Mouse (Mus musculus) MEL (cell line): Measurements from ENCODE around the gene Pspc1. TPM values are rescaled to one million over a fixed set of nuclear protein-coding genes. Genes with fewer than 3 reads are reported as not detected.
A peak's percentile ranks its signal among the peaks of the same experiment; 100 is the strongest.

Experiments used
- DNase-seq: peaks from one replicate; pipeline ENCODE4 v3.0.0; 2011; ENCODE audit warnings: low read depth, low spot score
- H3K27ac ChIP-seq: 2 replicates; pipeline ENCODE4 v1.5.1; 2012; ENCODE audit warnings: low read depth, mild to moderate bottlenecking, control low read depth, low read length, moderate library complexity; ENCODE audit not compliant: control insufficient read depth
- H3K27me3 ChIP-seq, 2 experiments: fragments of 150-350 bp in 1 of 2; sonication (generic) in 1 of 2; 2 replicates each; pipeline ENCODE4 v1.6.1; 2012; ENCODE audit warnings: low read length in 2 of 2, mild to moderate bottlenecking in 2 of 2, improper control_type of control experiment in 1 of 2, moderate library complexity in 1 of 2; ENCODE audit not compliant: insufficient read depth in 2 of 2, control insufficient read depth in 1 of 2
- H3K36me3 ChIP-seq, 2 experiments: 2 replicates each; pipeline ENCODE4 v1.6.1; 2012 to 2014; ENCODE audit warnings: low read length in 2 of 2, improper control_type of control experiment in 1 of 2, inconsistent platforms in 1 of 2, mild to moderate bottlenecking in 1 of 2; ENCODE audit not compliant: insufficient read depth in 2 of 2, control insufficient read depth in 1 of 2
- H3K4me1 ChIP-seq, 2 experiments: fragments of 150-350 bp in 1 of 2; sonication (generic) in 1 of 2; 2 replicates each; pipeline ENCODE4 v1.6.1; 2012; ENCODE audit warnings: low read length in 2 of 2, improper control_type of control experiment in 1 of 2, mild to moderate bottlenecking in 1 of 2; ENCODE audit not compliant: insufficient read depth in 2 of 2, control insufficient read depth in 1 of 2
- H3K4me3 ChIP-seq, 2 experiments: fragments of 150-350 bp in 1 of 2; sonication (generic) in 1 of 2; 2 replicates each; pipeline ENCODE4 v1.5.1; 2012; ENCODE audit warnings: low read depth in 2 of 2, low read length in 2 of 2, mild to moderate bottlenecking in 2 of 2, moderate library complexity in 2 of 2, control low read depth in 1 of 2, improper control_type of control experiment in 1 of 2; ENCODE audit not compliant: control insufficient read depth in 1 of 2, insufficient read depth in 1 of 2
- H3K79me2 ChIP-seq: 2 replicates; pipeline ENCODE4 v1.6.1; 2012; ENCODE audit warnings: mild to moderate bottlenecking, low read length, moderate library complexity; ENCODE audit not compliant: control insufficient read depth, poor library complexity, insufficient read depth
- H3K9ac ChIP-seq: 2 replicates; pipeline ENCODE4 v1.6.1; 2012; ENCODE audit warnings: low read depth, mild to moderate bottlenecking, control low read depth, low read length, moderate library complexity; ENCODE audit not compliant: control insufficient read depth, poor library complexity, severe bottlenecking
- H3K9me3 ChIP-seq: fragments of 150-350 bp; sonication (generic); replicated peaks from 2 replicates; pipeline ENCODE4 v1.6.1; 2012; ENCODE audit warnings: mild to moderate bottlenecking, low read length, improper control_type of control experiment, moderate library complexity; ENCODE audit not compliant: insufficient read depth
- BHLHE40 ChIP-seq: IDR thresholded peaks from 2 replicates; pipeline ENCODE4 v1.6.1; 2012; ENCODE audit warnings: low read depth, mild to moderate bottlenecking, inconsistent platforms, low read length, improper control_type of control experiment, borderline replicate concordance
- CHD2 ChIP-seq: IDR thresholded peaks from 2 replicates; pipeline ENCODE4 v1.6.1; 2011; ENCODE audit warnings: low read length, improper control_type of control experiment
- ELF1 ChIP-seq: IDR thresholded peaks from 2 replicates; pipeline ENCODE4 v1.6.1; 2014; ENCODE audit warnings: low read depth, mild to moderate bottlenecking, inconsistent platforms, low read length, improper control_type of control experiment, moderate library complexity
- EP300 ChIP-seq, 2 experiments: IDR thresholded peaks; 2 replicates each; pipeline ENCODE4 v1.6.1; 2011; ENCODE audit warnings: improper control_type of control experiment in 2 of 2, low read length in 2 of 2, low read depth in 1 of 2, mild to moderate bottlenecking in 1 of 2
- ETS1 ChIP-seq: IDR thresholded peaks from 2 replicates; pipeline ENCODE4 v1.6.1; 2012; ENCODE audit warnings: low read depth, mild to moderate bottlenecking, inconsistent platforms, low read length, improper control_type of control experiment, moderate library complexity
- KAT2A ChIP-seq: conservative IDR thresholded peaks from 2 replicates; pipeline ENCODE4 v1.6.1; 2012; ENCODE audit warnings: low read depth, low read length, improper control_type of control experiment, inconsistent platforms
- MXI1 ChIP-seq: IDR thresholded peaks from 2 replicates; pipeline ENCODE4 v1.6.1; 2011; ENCODE audit warnings: mild to moderate bottlenecking, low read depth, low read length, improper control_type of control experiment
- RAD21 ChIP-seq: IDR thresholded peaks from 2 replicates; pipeline ENCODE4 v1.6.1; 2011; ENCODE audit warnings: mild to moderate bottlenecking, low read depth, low read length, improper control_type of control experiment
- RCOR1 ChIP-seq: IDR thresholded peaks from 2 replicates; pipeline ENCODE4 v1.6.1; 2012; ENCODE audit warnings: low read depth, mild to moderate bottlenecking, inconsistent platforms, low read length, improper control_type of control experiment
- TBP ChIP-seq: IDR thresholded peaks from 2 replicates; pipeline ENCODE4 v1.8.0; 2011; ENCODE audit warnings: low read depth, low read length, improper control_type of control experiment
- TCF12 ChIP-seq: IDR thresholded peaks from 2 replicates; pipeline ENCODE4 v1.6.1; 2014; ENCODE audit warnings: low read depth, mild to moderate bottlenecking, inconsistent platforms, low read length, improper control_type of control experiment, moderate library complexity
- USF1 ChIP-seq: IDR thresholded peaks from 2 replicates; pipeline ENCODE4 v1.6.1; 2014; ENCODE audit warnings: low read depth, mild to moderate bottlenecking, inconsistent platforms, low read length, improper control_type of control experiment, moderate library complexity
- USF2 ChIP-seq, 2 experiments: IDR thresholded peaks; 2 replicates each; pipeline ENCODE4 v1.6.1; 2011 to 2012; ENCODE audit warnings: improper control_type of control experiment in 2 of 2, low read length in 2 of 2, borderline replicate concordance in 1 of 2, inconsistent platforms in 1 of 2, low read depth in 1 of 2, mild to moderate bottlenecking in 1 of 2; ENCODE audit not compliant: insufficient read depth in 1 of 2
- polyA plus RNA-seq, 2 experiments: library from polyadenylated mRNA; stranded (reverse) in 1 of 2; unstranded in 1 of 2; fragments of >175 nt in 1 of 2; fragments of >200 nt in 1 of 2; gene quantifications; 2 replicates each; pipeline versions ENCODE4 v1.2.1 to v1.2.4; 2012; ENCODE audit warnings: low replicate concordance in 2 of 2, low read depth in 1 of 2; ENCODE audit not compliant: insufficient read length in 2 of 2, insufficient read depth in 1 of 2, missing spikeins in 1 of 2
- total RNA-seq: library from RNA; depleted of rRNA; stranded (reverse); fragments of 300-350 nt; gene quantifications from 2 replicates; pipeline ENCODE4 v1.2.3, GENCODE M21; 2012

The Pspc1 gene
- total and polyA plus RNA-seq, 3 experiments = 36.1 to 68.2 (median 48.8) TPM

- Histone ChIP-seq H3K4me1 (no peaks in the 10 kb centered on the region), H3K79me2 (no peaks in the 10 kb centered on the region), H3K9me3 (no peaks in the 10 kb centered on the region), H3K9ac (no peak overlapping the region), H3K27me3 (no peaks in the 10 kb centered on the region), H3K27ac (no peak overlapping the region), H3K36me3 (peaks cover 0 to 2% of the 10 kb centered on the region in 2 experiments; a peak in 1 of 4 replicates), H3K4me3 (no peak overlapping the region)
- TF ChIP-seq USF1 = no peak
- peak in 1 of 2 experiments; percentile 5; a peak in 1 of 4 replicates for TF ChIP-seq EP300 (IDR thresholded peaks at IDR 0.05; ENCODE audit: low read depth in 1 of 2, low read length in 2 of 2)
- no peak for TF ChIP-seq KAT2A
- no peak for TF ChIP-seq RAD21
- peak; percentile 51; the same call in 1 of the 2 replicates for TF ChIP-seq TBP
- TF ChIP-seq ETS1 = no peak
- TF ChIP-seq MXI1 = no peak
- TF ChIP-seq ELF1 = no peak
- peak; percentile 44 for DNase-seq
Observed at GRCm38 (mm10) chr14:56702644-56703043, 75.5 kb downstream of the Pspc1 start.

GRCm38 (mm10) chr14:56697836-56698235 is 80.3 kb downstream of the Pspc1 start:
- Histone ChIP-seq H3K36me3 (peaks cover 9 to 19% of the 10 kb centered on the region in 2 experiments; a peak in 3 of 4 replicates), H3K27ac (no peak overlapping the region), H3K4me3 (no peak overlapping the region), H3K27me3 (no peaks in the 10 kb centered on the region), H3K79me2 (no peaks in the 10 kb centered on the region), H3K9me3 (no peaks in the 10 kb centered on the region), H3K9ac (no peak overlapping the region), H3K4me1 (peaks cover 0 to 3% of the 10 kb centered on the region in 2 experiments; a peak in 2 of 4 replicates)
- no peak for DNase-seq
- no peak for TF ChIP-seq CHD2

- H3K36me3 ChIP-seq = peaks cover 9 to 22% of the 10 kb centered on the region in 2 experiments; a peak in 3 of 4 replicates
- no peaks in the 10 kb centered on the region for H3K79me2 ChIP-seq
- H3K9ac ChIP-seq = no peak overlapping the region
- no peak overlapping the region for H3K27ac ChIP-seq
- TF ChIP-seq EP300 (IDR thresholded peaks at IDR 0.05; ENCODE audit: low read depth in 1 of 2, low read length in 2 of 2) (peak; percentile 28 to 56; a peak in 3 of 4 replicates), RCOR1 (peak; percentile 63; the same call in 1 of the 2 replicates), TCF12 (0 out of 2 replicates have a peak, but pooled peaks have one; percentile 10), MXI1 (no peak), ELF1 (no peak), USF2 (IDR thresholded peaks at IDR 0.05; ENCODE audit: borderline replicate concordance in 1 of 2, insufficient read depth in 1 of 2, low read depth in 1 of 2, low read length in 2 of 2) (no peak), BHLHE40 (no peak)
- no peaks in the 10 kb centered on the region for H3K27me3 ChIP-seq
- peaks cover 0 to 3% of the 10 kb centered on the region in 2 experiments; a peak in 2 of 4 replicates for H3K4me1 ChIP-seq
- peak; percentile 37 for DNase-seq
- H3K9me3 ChIP-seq = no peaks in the 10 kb centered on the region
- no peak overlapping the region for H3K4me3 ChIP-seq
Observed at GRCm38 (mm10) chr14:56695495-56695894, 82.6 kb downstream of the Pspc1 start.
